Mouse (Mus musculus) cerebellum, adult 2 months (tissue): ENCODE measurements around the gene Npffr2.
"Not testable (repeated sequence)": the region's sequence is repeated elsewhere in the genome, so short reads cannot be mapped to it uniquely, and the experiment has no call there.

Experiments
- CTCF ChIP-seq: fragments of 200-500 bp; IDR thresholded peaks from 2 replicates; pipeline ENCODE4 v1.5.1; 2011; ENCODE audit warnings: low read depth, mild to moderate bottlenecking, control low read depth, low read length, moderate library complexity, borderline replicate concordance; ENCODE audit not compliant: insufficient read depth
- POLR2A ChIP-seq: fragments of 200-500 bp; IDR thresholded peaks from 2 replicates; pipeline ENCODE4 v1.6.1; 2011; ENCODE audit warnings: low read length, control low read depth, borderline replicate concordance; ENCODE audit not compliant: insufficient read depth

GRCm38 (mm10) chr5:89559118-89559517, 31.9 kb downstream of the Npffr2 start:
- TF ChIP-seq POLR2A, CTCF: not testable (repeated sequence)
